Mouse (Mus musculus): ENCODE measurements around the gene Pik3r1. TPM values are rescaled to one million over a fixed set of nuclear protein-coding genes. Genes with fewer than 3 reads are reported as not detected.

Pik3r1 gene
- polyA plus RNA-seq, 1 experiment: 4.2 TPM

- Histone ChIP-seq H3K27me3 (replicated peaks) (no peaks in the 10 kb centered on the region), H3K4me3 (replicated peaks) (peak overlapping the region; percentile 9), H3K4me1 (peaks cover 85% of the 10 kb centered on the region), H3K36me3 (replicated peaks; ENCODE audit: low read length) (peaks cover 52% of the 10 kb centered on the region), H3K9me3 (no peaks in the 10 kb centered on the region)
- TF ChIP-seq GATA1 (IDR thresholded peaks at IDR 0.05; ENCODE audit: borderline replicate concordance, low read length): no peak
- no peak for TF ChIP-seq FLI1 (IDR thresholded peaks at IDR 0.05; ENCODE audit: low read length)
Measured at GRCm38 (mm10) chr13:101729248-101730055, 38.6 kb downstream of the Pik3r1 start.

GRCm38 (mm10) chr13:101728816-101729215 is 39.2 kb downstream of the Pik3r1 start:
- no peaks in the 10 kb centered on the region for H3K27me3 ChIP-seq (replicated peaks)
- H3K4me1 ChIP-seq: peaks cover 85% of the 10 kb centered on the region
- no peak for TF ChIP-seq GATA1 (IDR thresholded peaks at IDR 0.05; ENCODE audit: borderline replicate concordance, low read length)
- no peak for TF ChIP-seq FLI1 (IDR thresholded peaks at IDR 0.05; ENCODE audit: low read length)
- H3K9me3 ChIP-seq: no peaks in the 10 kb centered on the region
- H3K36me3 ChIP-seq (replicated peaks; ENCODE audit: low read length): peaks cover 56% of the 10 kb centered on the region
- H3K4me3 ChIP-seq (replicated peaks): no peak overlapping the region

GRCm38 (mm10) chr13:101728300-101728699 is 39.7 kb downstream of the Pik3r1 start:
- Histone ChIP-seq H3K9me3 (no peaks in the 10 kb centered on the region), H3K27me3 (replicated peaks) (no peaks in the 10 kb centered on the region), H3K36me3 (replicated peaks; ENCODE audit: low read length) (peaks cover 51% of the 10 kb centered on the region), H3K4me3 (replicated peaks) (no peak overlapping the region), H3K4me1 (peaks cover 85% of the 10 kb centered on the region)
- TF ChIP-seq GATA1 (IDR thresholded peaks at IDR 0.05; ENCODE audit: borderline replicate concordance, low read length) (no peak), FLI1 (IDR thresholded peaks at IDR 0.05; ENCODE audit: low read length) (no peak)

GRCm38 (mm10) chr13:101727837-101728236 is 40.2 kb downstream of the Pik3r1 start:
- Histone ChIP-seq H3K4me1 (peaks cover 85% of the 10 kb centered on the region), H3K9me3 (no peaks in the 10 kb centered on the region), H3K36me3 (replicated peaks; ENCODE audit: low read length) (peaks cover 46% of the 10 kb centered on the region), H3K4me3 (replicated peaks) (no peak overlapping the region), H3K27me3 (replicated peaks) (no peaks in the 10 kb centered on the region)
- TF ChIP-seq FLI1 (IDR thresholded peaks at IDR 0.05; ENCODE audit: low read length) (no peak), GATA1 (IDR thresholded peaks at IDR 0.05; ENCODE audit: borderline replicate concordance, low read length) (no peak)

GRCm38 (mm10) chr13:101726922-101727321 is 41.1 kb downstream of the Pik3r1 start:
- Histone ChIP-seq H3K4me3 (replicated peaks) (no peak overlapping the region), H3K27me3 (replicated peaks) (no peaks in the 10 kb centered on the region), H3K4me1 (peaks cover 85% of the 10 kb centered on the region), H3K36me3 (replicated peaks; ENCODE audit: low read length) (peaks cover 46% of the 10 kb centered on the region), H3K9me3 (no peaks in the 10 kb centered on the region)
- no peak for TF ChIP-seq GATA1 (IDR thresholded peaks at IDR 0.05; ENCODE audit: borderline replicate concordance, low read length)
- no peak for TF ChIP-seq FLI1 (IDR thresholded peaks at IDR 0.05; ENCODE audit: low read length)

- peaks cover 87% of the 10 kb centered on the region for H3K4me1 ChIP-seq
- H3K27me3 ChIP-seq (replicated peaks): no peaks in the 10 kb centered on the region
- H3K36me3 ChIP-seq (replicated peaks; ENCODE audit: low read length): peaks cover 48% of the 10 kb centered on the region
- H3K4me3 ChIP-seq (replicated peaks): no peak overlapping the region
- H3K9me3 ChIP-seq: no peaks in the 10 kb centered on the region
- TF ChIP-seq GATA1 (IDR thresholded peaks at IDR 0.05; ENCODE audit: borderline replicate concordance, low read length) (no peak), FLI1 (IDR thresholded peaks at IDR 0.05; ENCODE audit: low read length) (no peak)
Measured at GRCm38 (mm10) chr13:101721901-101722595, 46.0 kb downstream of the Pik3r1 start.

- Histone ChIP-seq H3K9me3 (no peaks in the 10 kb centered on the region), H3K27me3 (replicated peaks) (no peaks in the 10 kb centered on the region), H3K4me1 (peaks cover 83% of the 10 kb centered on the region), H3K36me3 (replicated peaks; ENCODE audit: low read length) (peaks cover 49% of the 10 kb centered on the region), H3K4me3 (replicated peaks) (no peak overlapping the region)
- no peak for TF ChIP-seq FLI1 (IDR thresholded peaks at IDR 0.05; ENCODE audit: low read length)
- TF ChIP-seq GATA1 (IDR thresholded peaks at IDR 0.05; ENCODE audit: borderline replicate concordance, low read length): no peak
Measured at GRCm38 (mm10) chr13:101721154-101721553, 46.9 kb downstream of the Pik3r1 start.

GRCm38 (mm10) chr13:101719312-101719870 is 48.6 kb downstream of the Pik3r1 start:
- TF ChIP-seq FLI1 (IDR thresholded peaks at IDR 0.05; ENCODE audit: low read length) (no peak), GATA1 (IDR thresholded peaks at IDR 0.05; ENCODE audit: borderline replicate concordance, low read length) (no peak)
- Histone ChIP-seq H3K9me3 (0 out of 2 replicates have a peak, but pooled peaks cover 3% of the 10 kb centered on the region), H3K4me1 (peaks cover 77% of the 10 kb centered on the region), H3K4me3 (replicated peaks) (peak overlapping the region; percentile 91), H3K27me3 (replicated peaks) (no peaks in the 10 kb centered on the region), H3K36me3 (replicated peaks; ENCODE audit: low read length) (peaks cover 57% of the 10 kb centered on the region)

- TF ChIP-seq GATA1 (IDR thresholded peaks at IDR 0.05; ENCODE audit: borderline replicate concordance, low read length): no peak
- no peak for TF ChIP-seq FLI1 (IDR thresholded peaks at IDR 0.05; ENCODE audit: low read length)
- Histone ChIP-seq H3K4me1 (peaks cover 70% of the 10 kb centered on the region), H3K27me3 (replicated peaks) (no peaks in the 10 kb centered on the region), H3K9me3 (0 out of 2 replicates have a peak, but pooled peaks cover 3% of the 10 kb centered on the region), H3K4me3 (replicated peaks) (peak overlapping the region; percentile 91), H3K36me3 (replicated peaks; ENCODE audit: low read length) (peaks cover 59% of the 10 kb centered on the region)
Measured at GRCm38 (mm10) chr13:101718744-101719143, 49.3 kb downstream of the Pik3r1 start.

Data from megakaryocyte, embryonic 14.5 days (primary cell).